Mouse (Mus musculus) midbrain, embryonic 14.5 days (tissue): ENCODE results near the gene Hagh. TPM values are rescaled to one million over a fixed set of nuclear protein-coding genes. Genes with fewer than 3 reads are reported as not detected.

ENCODE experiments used
- ATAC-seq: fragments of 200-750 bp; cut with Nextera tagmentation; 2 replicates; pipeline ENCODE4 v1.8.0; 2017; ENCODE audit warnings: moderate number of reproducible peaks, moderate library complexity; ENCODE audit not compliant: low FRiP score, low TSS enrichment
- DNase-seq: peaks from one replicate; pipeline ENCODE4 v3.0.0-alpha.2; 2015
- H3K27ac ChIP-seq: fragments of 300-500 bp; sonication (generic); replicated peaks from 2 replicates; pipeline ENCODE4 v1.5.1; 2014; ENCODE audit warnings: mild to moderate bottlenecking, low read depth, low read length, moderate library complexity
- H3K27me3 ChIP-seq: fragments of 300-500 bp; sonication (generic); 2 replicates; pipeline ENCODE4 v1.6.1; 2014; ENCODE audit warnings: low read length, control low read depth, mixed read lengths; ENCODE audit not compliant: control insufficient read depth, insufficient read depth
- H3K36me3 ChIP-seq: fragments of 300-500 bp; sonication (generic); 2 replicates; pipeline ENCODE4 v1.6.1; 2014; ENCODE audit warnings: low read length, control low read depth; ENCODE audit not compliant: control insufficient read depth, insufficient read depth
- H3K4me1 ChIP-seq: fragments of 300-500 bp; sonication (generic); 2 replicates; pipeline ENCODE4 v1.6.1; 2014; ENCODE audit warnings: mild to moderate bottlenecking, antibody characterized with exemption, low read length, control low read depth; ENCODE audit not compliant: control insufficient read depth, insufficient read depth
- H3K4me2 ChIP-seq: fragments of 300-500 bp; sonication (generic); 2 replicates; pipeline ENCODE4 v1.6.1; 2014; ENCODE audit warnings: mild to moderate bottlenecking, low read length, moderate library complexity
- H3K4me3 ChIP-seq: fragments of 300-500 bp; sonication (generic); replicated peaks from 2 replicates; pipeline ENCODE4 v1.5.1; 2014; ENCODE audit warnings: low read depth, low read length
- H3K9ac ChIP-seq: fragments of 300-500 bp; sonication (generic); replicated peaks from 2 replicates; pipeline ENCODE4 v1.6.1; 2014; ENCODE audit warnings: mild to moderate bottlenecking, low read length, moderate library complexity
- H3K9me3 ChIP-seq: fragments of 300-500 bp; sonication (generic); 2 replicates; pipeline ENCODE4 v1.6.1; 2016; ENCODE audit warnings: low read length, control low read depth, mixed read lengths; ENCODE audit not compliant: control insufficient read depth
- WGBS: fragments of 180-500 bp; shearing (Covaris S2); extraction: QIAGEN DNeasy Blood & Tissue Kit; methylation state at CpG from one replicate; pipeline ENCODE4 v1.1.7; 2014; 5-methylcytosine and 5-hydroxymethylcytosine counted together
- polyA plus RNA-seq: library from polyadenylated mRNA; unstranded; fragments of >200 nt; fragmentation: Nextera tagmentation; extraction: Ambion mirVana; gene quantifications from 2 replicates; pipeline ENCODE4 v1.2.1, GENCODE M21; 2014

Hagh gene
- polyA plus RNA-seq, 1 experiment from 2014 or later, result 55.4 TPM

DNA sequence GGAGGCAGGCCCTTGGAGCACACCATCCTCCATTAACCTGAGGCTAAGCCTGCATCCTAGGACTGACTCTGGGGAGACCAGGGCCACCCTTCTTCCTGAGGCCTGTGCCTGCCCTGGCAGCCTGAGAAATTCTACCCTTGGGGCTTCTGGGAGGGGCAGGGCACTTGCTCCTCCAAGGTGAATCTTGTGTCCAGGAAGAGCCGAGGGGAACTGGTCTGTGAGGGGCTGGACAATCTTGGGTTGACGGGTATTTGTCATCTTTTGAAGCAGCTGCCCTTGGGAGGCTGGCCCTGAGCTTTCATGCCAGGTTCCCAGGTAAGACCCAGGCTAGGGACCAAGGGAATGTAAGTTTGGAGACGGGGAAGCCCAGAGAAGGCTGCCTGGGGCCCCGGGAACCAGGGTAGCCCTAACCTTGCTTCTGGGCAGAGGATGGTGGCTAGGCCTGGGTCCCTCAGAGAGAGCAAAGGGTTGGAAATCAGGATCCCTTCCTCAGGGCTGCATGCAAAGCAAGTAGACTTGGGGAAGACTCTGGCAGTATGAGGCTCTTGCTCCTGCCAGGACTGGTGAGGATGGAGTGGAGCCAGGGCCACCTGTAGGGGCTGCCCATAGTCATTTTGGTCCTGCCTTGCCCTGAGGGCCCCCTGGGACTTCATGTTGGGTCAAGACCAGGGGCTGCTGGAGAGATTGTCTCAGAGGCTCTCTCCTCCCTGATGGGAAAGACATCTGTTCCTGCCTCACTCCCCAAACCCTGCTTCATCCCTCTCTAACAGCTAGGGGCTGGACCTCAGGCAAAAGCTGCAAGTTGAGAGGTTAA lies 58.3 kb downstream of the Hagh start:
- Histone ChIP-seq H3K9ac (peak overlapping the region; percentile 82; the same call in 1 of the 2 replicates), H3K4me2 (peak overlapping the region; percentile 100; the same call in 1 of the 2 replicates), H3K9me3 (no peaks in the 10 kb centered on the region), H3K36me3 (peaks cover 72% of the 10 kb centered on the region), H3K4me1 (peaks cover 31% of the 10 kb centered on the region), H3K27me3 (no peaks in the 10 kb centered on the region), H3K27ac (no peak overlapping the region), H3K4me3 (no peak overlapping the region)
- ATAC-seq, result no peak
- no peak for DNase-seq
- 85% methylated on average over 4 of the region's 4 CpGs for WGBS

DNA sequence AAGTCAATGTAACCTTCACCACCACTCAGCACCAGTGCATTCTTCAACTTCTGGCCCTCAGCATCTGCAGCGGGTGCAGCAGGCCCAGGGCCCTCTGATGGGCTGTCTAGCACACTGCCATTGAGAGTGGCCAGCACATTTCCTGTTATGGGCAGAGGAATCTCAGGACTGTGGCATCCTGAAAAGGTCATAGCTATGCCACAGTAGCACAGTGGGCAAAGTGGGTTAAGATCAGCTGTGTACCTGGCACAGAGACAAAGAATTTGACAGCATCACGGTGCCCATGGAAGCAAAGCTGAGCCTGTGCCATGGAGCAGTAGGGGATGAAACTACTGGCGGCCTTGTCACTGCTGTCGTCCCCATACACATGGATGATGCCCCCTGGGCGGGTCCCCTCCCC lies 59.2 kb downstream of the Hagh start:
- ATAC-seq (no peak), DNase-seq (no peak)
- Histone ChIP-seq H3K4me2 (no peak overlapping the region), H3K4me3 (no peak overlapping the region), H3K36me3 (peaks cover 72% of the 10 kb centered on the region), H3K9me3 (no peaks in the 10 kb centered on the region), H3K9ac (no peak overlapping the region), H3K4me1 (peaks cover 27% of the 10 kb centered on the region), H3K27me3 (no peaks in the 10 kb centered on the region), H3K27ac (no peak overlapping the region)
- 91% methylated on average over 5 of the region's 5 CpGs for WGBS

DNA sequence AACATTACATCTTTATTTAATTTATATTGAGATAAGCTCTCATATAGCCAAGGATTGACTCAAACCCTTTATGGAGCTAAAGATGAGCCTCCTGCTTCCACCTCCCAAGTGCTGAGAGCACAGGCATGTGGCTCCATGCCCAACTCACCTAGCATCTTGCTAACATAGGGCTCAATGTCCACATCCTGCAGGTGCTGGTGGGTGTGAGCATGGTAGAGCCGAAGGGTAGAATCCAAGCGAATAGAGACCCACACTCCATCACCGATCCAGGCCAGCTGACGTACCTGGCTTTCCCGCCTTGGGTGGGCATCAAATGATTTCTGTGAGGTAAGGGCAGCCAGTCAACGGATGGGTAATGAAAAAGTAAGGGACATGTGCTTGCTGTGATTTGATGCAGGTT lies 60.1 kb downstream of the Hagh start:
- Histone ChIP-seq H3K4me1 (peaks cover 24% of the 10 kb centered on the region), H3K9me3 (no peaks in the 10 kb centered on the region), H3K36me3 (peaks cover 81% of the 10 kb centered on the region), H3K27ac (no peak overlapping the region), H3K4me3 (no peak overlapping the region), H3K9ac (no peak overlapping the region), H3K4me2 (no peak overlapping the region), H3K27me3 (no peaks in the 10 kb centered on the region)
- DNase-seq (no peak), ATAC-seq (no peak)
- WGBS, result over 99% methylated on average over 6 of the region's 6 CpGs

DNA sequence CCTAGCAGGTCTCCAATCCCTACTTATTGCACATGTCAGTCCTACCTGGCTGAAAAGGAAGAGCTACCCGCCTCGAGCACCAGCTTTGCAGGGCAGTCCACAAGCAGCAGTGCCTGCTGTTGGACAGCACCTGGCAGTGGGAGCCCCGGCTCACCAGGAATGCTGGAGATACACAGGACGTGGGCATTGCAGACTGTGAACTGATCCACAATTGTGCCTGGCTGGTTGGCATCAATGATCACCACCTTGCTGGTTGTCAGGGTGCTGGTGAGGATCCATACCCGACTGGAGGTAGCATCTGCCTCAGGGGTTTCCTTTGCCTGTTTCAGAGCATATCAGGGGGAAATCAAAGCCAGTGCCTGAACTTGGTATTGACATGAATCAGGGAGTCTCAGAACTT lies 62.2 kb downstream of the Hagh start:
- Histone ChIP-seq H3K36me3 (peaks cover 100% of the 10 kb centered on the region), H3K9me3 (no peaks in the 10 kb centered on the region), H3K9ac (no peak overlapping the region), H3K4me2 (no peak overlapping the region), H3K27me3 (no peaks in the 10 kb centered on the region), H3K4me3 (no peak overlapping the region), H3K27ac (no peak overlapping the region), H3K4me1 (peaks cover 9% of the 10 kb centered on the region)
- WGBS, result 93% methylated on average over 5 of the region's 5 CpGs
- ATAC-seq (no peak), DNase-seq (no peak)

DNA sequence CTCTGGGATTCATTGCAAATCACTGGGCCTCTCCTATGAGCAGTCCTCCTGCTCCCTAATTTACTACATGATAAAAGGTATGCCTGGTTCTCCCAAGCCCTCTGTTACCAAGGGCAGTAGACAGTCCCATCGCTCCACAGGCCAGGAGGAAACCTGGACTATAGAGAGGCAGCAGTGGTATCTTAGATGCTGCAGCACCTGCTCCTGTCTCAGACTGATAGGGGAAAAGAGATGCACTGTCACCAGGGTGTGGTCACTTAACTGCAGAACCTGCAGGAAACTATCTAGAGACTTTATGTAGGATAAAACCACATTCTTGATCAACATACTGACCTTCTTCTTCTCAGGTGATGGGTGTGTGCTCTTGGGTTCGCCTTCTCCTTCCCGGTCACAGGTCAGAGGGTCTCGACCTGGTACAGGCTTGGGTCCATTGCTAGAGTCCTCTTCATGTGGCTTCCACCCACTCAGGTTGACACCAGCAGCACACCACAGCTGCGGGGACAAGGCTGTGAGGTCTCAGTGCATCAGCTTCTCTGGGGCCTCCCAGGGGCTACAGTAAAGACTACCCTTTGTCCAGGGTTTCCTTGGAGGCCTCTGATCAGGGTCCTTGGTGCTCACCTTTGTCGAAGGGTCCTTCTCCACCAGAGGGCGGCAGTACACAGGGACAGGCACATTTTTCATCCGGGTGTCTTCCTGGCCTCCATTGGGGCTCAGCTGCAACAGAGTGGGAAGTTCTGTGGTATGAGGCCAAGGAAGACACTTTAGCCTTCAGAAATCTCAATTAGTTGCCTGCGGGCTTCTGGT lies 62.9 kb downstream of the Hagh start:
- Histone ChIP-seq H3K4me1 (peaks cover 1% of the 10 kb centered on the region; the same call in 1 of the 2 replicates), H3K4me3 (no peak overlapping the region), H3K27me3 (no peaks in the 10 kb centered on the region), H3K9me3 (no peaks in the 10 kb centered on the region), H3K9ac (no peak overlapping the region), H3K27ac (no peak overlapping the region), H3K36me3 (peaks cover 100% of the 10 kb centered on the region), H3K4me2 (no peak overlapping the region)
- ATAC-seq, result no peak
- 73% methylated on average over 9 of the region's 9 CpGs for WGBS
- DNase-seq, result peak; percentile 24

DNA sequence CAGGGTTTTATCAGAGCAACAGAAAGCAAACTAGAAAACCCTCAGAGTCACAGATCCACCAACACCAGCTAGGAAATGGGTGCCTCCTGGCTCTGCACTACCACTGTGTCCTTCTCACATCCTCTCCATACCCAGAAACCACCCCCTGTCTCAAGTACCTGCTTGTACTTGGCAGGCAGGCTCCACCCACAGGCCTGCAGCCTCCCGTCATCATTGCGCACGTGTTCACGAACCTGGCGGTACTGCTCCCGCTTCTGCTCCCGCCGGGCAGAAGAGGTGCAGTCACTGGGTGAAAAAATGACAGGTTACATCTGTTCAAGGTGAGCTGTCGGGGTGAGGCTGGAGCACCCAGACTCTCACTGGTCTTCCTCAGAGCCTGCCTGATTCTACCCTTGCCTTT lies 63.8 kb downstream of the Hagh start:
- ATAC-seq, result no peak
- 96% methylated on average over 9 of the region's 9 CpGs for WGBS

DNA sequence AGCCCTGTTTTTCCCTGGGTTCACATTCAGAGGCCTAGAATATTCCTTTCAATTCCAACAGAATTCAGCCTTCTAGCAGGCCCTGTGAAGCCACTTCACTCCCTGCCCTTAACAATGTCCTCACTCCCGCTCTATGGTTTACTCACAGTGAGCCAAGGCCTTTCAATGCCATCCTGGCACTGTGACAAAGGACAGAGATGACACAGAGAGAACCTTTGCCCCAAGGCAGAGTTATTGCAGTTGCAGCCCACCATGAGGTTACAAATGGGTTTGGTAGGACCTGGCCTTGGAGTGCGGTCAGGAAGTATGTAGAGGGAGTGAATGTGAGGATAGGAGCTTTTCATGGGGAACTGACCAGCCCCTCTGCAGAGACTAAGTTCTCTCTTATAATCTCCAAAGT lies 67.6 kb downstream of the Hagh start:
- Histone ChIP-seq H3K4me3 (no peak overlapping the region), H3K36me3 (peaks cover 100% of the 10 kb centered on the region), H3K4me2 (no peak overlapping the region), H3K27me3 (no peaks in the 10 kb centered on the region), H3K4me1 (no peaks in the 10 kb centered on the region), H3K27ac (no peak overlapping the region), H3K9ac (no peak overlapping the region), H3K9me3 (no peaks in the 10 kb centered on the region)
- ATAC-seq (no peak), DNase-seq (no peak)
- 98% methylated on average over 2 of the region's 2 CpGs for WGBS

More for the DNA sequence above, 63.8 kb downstream of the Hagh start:
- Histone ChIP-seq H3K4me1 (no peaks in the 10 kb centered on the region), H3K9ac (no peak overlapping the region), H3K4me2 (no peak overlapping the region), H3K36me3 (peaks cover 100% of the 10 kb centered on the region), H3K9me3 (no peaks in the 10 kb centered on the region), H3K27me3 (no peaks in the 10 kb centered on the region), H3K4me3 (no peak overlapping the region), H3K27ac (no peak overlapping the region)
- no peak for DNase-seq

DNA sequence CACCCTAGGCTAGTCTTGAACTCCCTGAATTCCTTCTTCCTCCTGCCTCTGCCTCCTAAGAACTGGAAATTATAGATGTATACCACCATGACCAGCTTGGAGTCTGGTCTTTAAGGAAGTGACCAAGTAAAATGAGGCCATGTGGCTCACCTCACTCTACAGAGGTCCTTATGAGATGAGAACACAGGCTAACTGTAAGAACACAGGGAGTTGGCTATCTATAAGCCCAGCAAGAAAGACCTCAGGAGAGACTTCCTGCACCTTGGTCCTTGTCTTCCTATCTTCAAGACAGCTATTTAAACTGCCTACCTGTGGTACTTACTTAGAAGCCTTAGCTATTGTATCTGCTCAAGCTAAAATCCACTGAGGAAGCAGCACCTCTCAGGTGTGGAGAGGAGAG lies 74.0 kb downstream of the Hagh start:
- no peak overlapping the region for H3K4me3 ChIP-seq
- H3K27me3 ChIP-seq, result no peaks in the 10 kb centered on the region
- ATAC-seq (no peak), DNase-seq (no peak)
- H3K9me3 ChIP-seq, result no peaks in the 10 kb centered on the region
- H3K9ac ChIP-seq, result no peak overlapping the region
- peaks cover 98% of the 10 kb centered on the region for H3K36me3 ChIP-seq
- H3K4me2 ChIP-seq, result no peak overlapping the region
- H3K27ac ChIP-seq, result no peak overlapping the region
- H3K4me1 ChIP-seq, result no peaks in the 10 kb centered on the region
